Mouse (Mus musculus) liver, embryonic 14.5 days (tissue): ENCODE measurements at regions not wholly inside any gene's neighbourhood (a gene's known extent, or its start where the extent isn't known, plus 50 kb on each side); places are given as distances from the start of the nearest gene placed in this dataset.

ENCODE experiments used
- ATAC-seq: fragments of 200-750 bp; cut with Nextera tagmentation; 2 replicates; pipeline ENCODE4 v1.8.0; 2017; ENCODE audit warnings: moderate number of reproducible peaks, mild to moderate bottlenecking, moderate library complexity; ENCODE audit not compliant: insufficient read depth
- DNase-seq, 3 experiments: peaks; one replicate each; pipeline ENCODE4 v3.0.0-alpha.2; 2012 to 2013; ENCODE audit warnings: low read depth in 3 of 3, low spot score in 3 of 3
- H3K27ac ChIP-seq: fragments of 300-500 bp; sonication (generic); 2 replicates; pipeline ENCODE4 v1.5.1; 2014; ENCODE audit warnings: moderate library complexity, mild to moderate bottlenecking, control low read depth, inconsistent platforms
- H3K27me3 ChIP-seq: fragments of 300-500 bp; sonication (generic); 2 replicates; pipeline ENCODE4 v1.6.1; 2014; ENCODE audit warnings: mild to moderate bottlenecking, low read length, moderate library complexity; ENCODE audit not compliant: control insufficient read depth, insufficient read depth
- H3K36me3 ChIP-seq: fragments of 300-500 bp; sonication (generic); replicated peaks from 2 replicates; pipeline ENCODE4 v1.6.1; 2014; ENCODE audit warnings: low read depth; ENCODE audit not compliant: control insufficient read depth, insufficient read depth
- H3K4me1 ChIP-seq, 2 experiments: fragments of 200-500 bp in 1 of 2; fragments of 300-500 bp in 1 of 2; sonication (generic) in 1 of 2; replicated peaks; 2 replicates each; pipeline ENCODE4 v1.6.1; 2012 to 2014; ENCODE audit warnings: antibody characterized with exemption in 1 of 2, inconsistent platforms in 1 of 2, low read length in 1 of 2; ENCODE audit not compliant: control insufficient read depth in 2 of 2, insufficient read depth in 2 of 2
- H3K4me2 ChIP-seq: fragments of 300-500 bp; sonication (generic); 2 replicates; pipeline ENCODE4 v1.6.1; 2014; ENCODE audit warnings: low read depth, mild to moderate bottlenecking, control low read depth, moderate library complexity
- H3K4me3 ChIP-seq, 2 experiments: fragments of 200-500 bp in 1 of 2; fragments of 300-500 bp in 1 of 2; sonication (generic) in 1 of 2; 2 replicates each; pipeline ENCODE4 v1.5.1; 2012 to 2014; ENCODE audit warnings: low read depth in 2 of 2, low read length in 2 of 2, mild to moderate bottlenecking in 2 of 2, control low read depth in 1 of 2, inconsistent platforms in 1 of 2, moderate library complexity in 1 of 2; ENCODE audit not compliant: insufficient read depth in 1 of 2
- H3K9ac ChIP-seq: fragments of 300-500 bp; sonication (generic); replicated peaks from 2 replicates; pipeline ENCODE4 v1.6.1; 2014; ENCODE audit warnings: mild to moderate bottlenecking, control low read depth, moderate library complexity
- H3K9me3 ChIP-seq: fragments of 300-500 bp; sonication (generic); 2 replicates; pipeline ENCODE4 v1.6.1; 2016; ENCODE audit warnings: low read length, mixed read lengths; ENCODE audit not compliant: control insufficient read depth
- CTCF ChIP-seq: IDR thresholded peaks from 2 replicates; pipeline ENCODE4 v1.5.1; 2016; ENCODE audit warnings: antibody characterized with exemption, low read depth, control low read depth
- EP300 ChIP-seq: IDR thresholded peaks from 2 replicates; pipeline ENCODE4 v1.6.1; 2016; ENCODE audit warnings: antibody characterized with exemption, low read depth
- WGBS: fragments of 180-500 bp; shearing (Covaris S2); extraction: QIAGEN DNeasy Blood & Tissue Kit; methylation state at CpG from one replicate; pipeline ENCODE4 v1.1.7; 2014; ENCODE audit not compliant: insufficient replicate concordance; 5-methylcytosine and 5-hydroxymethylcytosine counted together

DNA sequence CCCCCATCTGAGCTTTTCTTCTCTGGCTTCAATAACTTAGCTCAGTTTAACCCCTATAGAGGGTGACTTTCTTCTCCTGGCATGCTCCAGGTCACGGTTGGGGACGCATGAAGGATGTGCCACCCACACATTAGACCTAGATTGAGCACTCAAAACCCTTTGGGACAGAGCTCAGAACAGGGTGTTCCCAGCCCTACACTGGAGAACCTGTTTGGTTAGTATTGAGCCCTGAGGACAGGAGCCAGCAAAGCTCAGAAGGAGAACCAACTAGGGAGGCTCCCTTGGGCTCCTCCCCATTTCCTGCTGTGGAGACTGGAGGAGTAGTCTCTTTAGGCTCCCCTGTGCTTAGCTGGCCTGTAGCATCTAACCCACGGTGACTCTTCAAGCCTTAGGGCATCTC, 59.6 kb downstream of the Gadd45g start:
- H3K9me3 ChIP-seq, result no peaks in the 10 kb centered on the region
- 51% methylated on average over 3 of the region's 3 CpGs for WGBS
- TF ChIP-seq EP300 (no peak), CTCF (no peak)
- no peak for DNase-seq
- no peak overlapping the region for H3K9ac ChIP-seq
- no peaks in the 10 kb centered on the region; the same call in 1 of the 2 replicates for H3K27me3 ChIP-seq
- H3K4me1 ChIP-seq, result 0 out of 4 replicates have a peak, but pooled peaks cover 0 to 2% of the 10 kb centered on the region in 2 experiments
- no peak for ATAC-seq
- no peak overlapping the region for H3K4me2 ChIP-seq
- no peaks in the 10 kb centered on the region for H3K36me3 ChIP-seq
- no peak overlapping the region for H3K4me3 ChIP-seq
- H3K27ac ChIP-seq, result no peak overlapping the region

DNA sequence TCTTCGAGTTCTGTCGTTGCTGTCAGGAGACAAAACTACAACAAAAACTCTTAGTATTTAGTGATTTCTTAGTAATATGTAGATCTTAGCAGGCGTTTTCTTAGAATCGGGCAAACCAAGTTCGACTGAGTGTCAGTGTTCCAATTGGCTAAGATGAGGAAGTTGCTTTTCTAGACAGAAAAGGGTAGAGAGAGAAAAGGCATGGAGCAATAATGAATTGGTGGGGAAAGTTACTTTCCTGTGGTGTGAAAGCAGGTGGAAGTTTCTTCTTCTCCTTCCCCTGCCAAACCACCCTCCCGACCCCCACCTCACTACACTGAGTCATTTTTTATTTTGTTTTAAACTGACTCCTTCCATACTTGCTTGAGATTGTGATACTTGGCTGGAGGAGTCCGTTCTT, 62.0 kb downstream of the Gadd45g start:
- Histone ChIP-seq H3K9ac (no peak overlapping the region), H3K4me3 (no peak overlapping the region), H3K9me3 (no peaks in the 10 kb centered on the region), H3K27me3 (no peaks in the 10 kb centered on the region; the same call in 1 of the 2 replicates), H3K4me2 (no peak overlapping the region), H3K4me1 (peaks cover 0 to 4% of the 10 kb centered on the region in 2 experiments; a peak in 1 of 4 replicates), H3K27ac (no peak overlapping the region), H3K36me3 (no peaks in the 10 kb centered on the region)
- no peak for DNase-seq
- TF ChIP-seq EP300 (no peak), CTCF (no peak)
- ATAC-seq, result no peak
- WGBS, result 36% methylated on average over 7 of the region's 7 CpGs

GRCm38 (mm10) chr13:51911296-51911998, 65.0 kb downstream of the Gadd45g start:
- H3K27me3 ChIP-seq, result no peaks in the 10 kb centered on the region; the same call in 1 of the 2 replicates
- H3K27ac ChIP-seq, result no peak overlapping the region

GRCm38 (mm10) chr13:51912477-51912876, 66.0 kb downstream of the Gadd45g start:
- 62% methylated on average over 5 of the region's 5 CpGs for WGBS

More at GRCm38 (mm10) chr13:51911296-51911998, 65.0 kb downstream of the Gadd45g start:
- Histone ChIP-seq H3K9me3 (no peaks in the 10 kb centered on the region), H3K9ac (no peak overlapping the region), H3K36me3 (no peaks in the 10 kb centered on the region), H3K4me3 (no peak overlapping the region), H3K4me1 (peaks cover 0 to 4% of the 10 kb centered on the region in 2 experiments; a peak in 1 of 4 replicates), H3K4me2 (no peak overlapping the region)
- peak; percentile 35; the same call in 1 of the 2 replicates for ATAC-seq
- no peak for TF ChIP-seq EP300
- no peak for TF ChIP-seq CTCF
- 44% methylated on average over 17 of the region's 17 CpGs for WGBS
- no peak for DNase-seq

GRCm38 (mm10) chr13:51912994-51913393, 66.5 kb downstream of the Gadd45g start:
- H3K9ac ChIP-seq, result no peak overlapping the region
- no peaks in the 10 kb centered on the region; the same call in 1 of the 2 replicates for H3K27me3 ChIP-seq
- peaks cover 0 to 4% of the 10 kb centered on the region in 2 experiments; a peak in 1 of 4 replicates for H3K4me1 ChIP-seq
- ATAC-seq (no peak), DNase-seq (no peak)
- H3K27ac ChIP-seq, result no peak overlapping the region
- WGBS, result 67% methylated on average over 3 of the region's 3 CpGs
- TF ChIP-seq EP300, result no peak
- TF ChIP-seq CTCF, result no peak
- H3K4me2 ChIP-seq, result no peak overlapping the region
- H3K9me3 ChIP-seq, result no peaks in the 10 kb centered on the region
- no peak overlapping the region for H3K4me3 ChIP-seq
- no peaks in the 10 kb centered on the region for H3K36me3 ChIP-seq

More at GRCm38 (mm10) chr13:51912477-51912876, 66.0 kb downstream of the Gadd45g start:
- H3K9ac ChIP-seq, result no peak overlapping the region
- no peaks in the 10 kb centered on the region for H3K9me3 ChIP-seq
- H3K27ac ChIP-seq, result no peak overlapping the region
- no peak for ATAC-seq
- no peak overlapping the region for H3K4me3 ChIP-seq
- no peak overlapping the region for H3K4me2 ChIP-seq
- no peaks in the 10 kb centered on the region for H3K36me3 ChIP-seq
- H3K4me1 ChIP-seq, result peaks cover 0 to 4% of the 10 kb centered on the region in 2 experiments; a peak in 1 of 4 replicates
- no peak for TF ChIP-seq EP300
- no peak for TF ChIP-seq CTCF
- no peaks in the 10 kb centered on the region; the same call in 1 of the 2 replicates for H3K27me3 ChIP-seq
- DNase-seq, result no peak
